Mouse (Mus musculus) thymus, postnatal 4 days (tissue): ENCODE results near the gene Erbb3.
A peak's percentile ranks its signal among the peaks of the same experiment; 100 is the strongest.
"Not testable (repeated sequence)": the region's sequence is repeated elsewhere in the genome, so short reads cannot be mapped to it uniquely, and the experiment has no call there.

Experiments
- DNase-seq: peaks from one replicate; pipeline ENCODE4 v3.0.0; 2021

Erbb3 gene

DNA sequence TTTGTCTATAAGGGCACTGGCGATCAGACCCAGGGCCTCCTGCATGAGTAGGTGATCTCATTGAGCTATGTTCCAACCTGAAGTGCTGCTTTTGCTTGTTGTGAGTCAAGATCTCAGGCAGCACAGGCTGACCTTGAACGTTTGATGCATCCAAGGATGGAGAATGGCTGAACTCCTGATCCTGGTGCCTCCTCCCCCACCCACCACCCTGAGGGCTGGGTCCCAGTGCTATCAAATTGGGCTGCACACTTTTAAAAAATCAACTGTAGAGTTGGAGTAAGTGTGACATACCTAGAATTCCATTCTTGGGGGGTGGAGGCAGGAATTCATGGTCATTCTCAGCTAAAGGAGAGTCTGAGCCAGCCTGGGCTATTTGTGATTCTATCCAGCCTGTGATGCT lies 17.0 kb upstream of the Erbb3 start:
- no peak for DNase-seq

DNA sequence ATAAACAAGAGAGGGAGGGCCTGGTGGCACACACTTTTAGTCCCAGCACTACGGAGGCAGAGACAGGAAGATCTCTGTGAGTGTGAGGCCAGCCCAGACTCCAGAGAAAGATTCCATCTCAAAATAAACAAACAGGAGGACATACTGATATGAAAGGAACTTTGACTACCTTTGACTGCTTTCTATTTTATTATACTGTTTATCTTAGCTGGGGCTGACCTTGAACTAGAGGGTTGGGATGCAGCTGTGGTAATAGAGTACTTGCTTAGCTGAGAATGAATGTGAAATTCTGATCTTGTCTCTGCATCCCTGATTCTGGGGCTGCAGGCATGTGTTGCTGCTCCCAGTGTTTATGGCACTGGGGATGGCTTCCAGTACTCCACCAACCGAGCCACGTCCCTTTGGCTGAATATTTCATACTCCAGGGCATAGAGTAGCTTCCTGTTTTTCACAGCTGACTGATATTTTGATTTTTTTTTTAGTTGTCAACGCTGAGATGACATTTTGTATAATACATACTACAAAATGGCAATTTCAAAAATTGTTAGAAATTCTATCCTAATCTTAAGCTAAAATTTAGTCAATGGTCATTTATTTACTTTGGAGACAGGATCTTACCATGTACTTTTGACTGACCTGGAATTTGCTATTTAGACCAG lies 13.1 kb upstream of the Erbb3 start:
- DNase-seq: no peak

DNA sequence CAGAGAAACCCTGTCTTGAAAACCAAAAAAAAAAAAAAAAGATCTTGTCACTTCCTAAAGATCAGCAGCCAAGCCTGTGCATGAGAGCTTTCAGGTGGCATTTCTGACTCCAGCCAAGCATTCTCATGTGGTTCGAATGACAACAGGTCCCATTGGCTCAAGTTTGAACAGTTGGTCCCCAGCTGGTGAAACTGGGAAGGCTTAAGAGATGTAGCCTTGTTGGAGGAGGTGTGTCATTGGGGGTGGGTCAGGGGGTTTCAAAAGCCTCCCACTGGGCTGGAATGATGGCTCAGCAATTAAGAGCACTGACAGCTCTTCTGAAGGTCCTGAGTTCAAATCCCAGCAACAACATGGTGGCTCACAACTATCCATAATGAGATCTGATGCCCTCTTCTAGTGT lies 12.0 kb upstream of the Erbb3 start:
- DNase-seq: no peak

DNA sequence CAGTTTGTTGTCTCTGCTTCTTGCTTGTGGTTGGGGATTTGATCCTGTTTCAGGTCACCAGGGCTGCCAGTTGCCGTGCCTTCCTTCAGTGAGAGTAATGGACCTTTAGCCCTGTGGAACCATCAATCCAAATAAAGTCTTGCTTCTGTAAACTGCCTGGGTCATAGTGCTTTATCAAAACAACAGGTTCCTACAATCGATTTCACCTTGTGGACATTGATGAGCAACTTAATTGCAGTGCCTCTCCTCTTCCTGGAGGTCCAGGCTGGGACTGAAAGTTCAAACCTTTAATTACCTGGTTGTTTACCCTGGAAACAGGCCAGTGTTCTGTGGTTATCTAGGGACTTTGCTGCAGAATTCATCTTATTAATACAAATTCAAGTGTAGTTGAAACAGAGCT lies 9.0 kb upstream of the Erbb3 start:
- DNase-seq: no peak

DNA sequence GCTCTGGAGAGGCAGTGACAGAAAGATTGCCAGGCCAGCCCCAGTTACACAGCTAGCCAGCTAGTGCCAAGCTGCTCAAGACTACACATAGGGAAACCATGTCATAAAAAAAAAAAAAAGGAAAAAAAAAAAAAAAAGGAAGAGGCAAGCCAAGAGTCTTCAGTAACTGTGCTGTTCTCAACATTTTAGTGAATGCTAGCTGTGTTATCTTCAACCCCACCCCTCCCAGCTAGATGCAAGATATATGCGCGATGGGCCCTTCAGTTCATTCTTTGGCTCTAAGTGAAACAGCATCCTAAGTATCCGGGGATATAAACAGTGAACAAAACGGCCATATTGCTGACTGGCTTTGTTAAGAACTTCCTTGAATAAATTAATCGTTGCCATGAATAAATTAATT lies 3.3 kb upstream of the Erbb3 start:
- DNase-seq: no peak

DNA sequence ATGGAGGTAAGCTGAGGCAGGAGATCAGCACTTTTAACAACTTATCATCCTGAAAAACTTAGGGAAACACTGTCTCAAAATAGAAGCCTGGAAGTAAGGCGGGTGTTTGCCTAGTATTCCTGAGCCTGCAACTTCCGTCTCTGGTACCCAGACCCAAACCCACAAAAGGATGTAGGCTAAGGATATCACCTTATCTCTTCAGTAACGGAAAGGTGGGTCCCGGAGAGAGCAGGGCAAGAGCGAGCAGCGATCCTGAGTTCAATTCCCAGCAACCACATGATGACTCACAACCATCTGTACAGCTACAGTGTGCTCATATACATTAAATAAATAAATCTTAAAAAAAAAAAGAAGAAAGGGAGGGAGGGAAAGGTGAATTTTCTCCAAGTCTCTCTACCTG lies 2.0 kb upstream of the Erbb3 start:
- DNase-seq: no peak

DNA sequence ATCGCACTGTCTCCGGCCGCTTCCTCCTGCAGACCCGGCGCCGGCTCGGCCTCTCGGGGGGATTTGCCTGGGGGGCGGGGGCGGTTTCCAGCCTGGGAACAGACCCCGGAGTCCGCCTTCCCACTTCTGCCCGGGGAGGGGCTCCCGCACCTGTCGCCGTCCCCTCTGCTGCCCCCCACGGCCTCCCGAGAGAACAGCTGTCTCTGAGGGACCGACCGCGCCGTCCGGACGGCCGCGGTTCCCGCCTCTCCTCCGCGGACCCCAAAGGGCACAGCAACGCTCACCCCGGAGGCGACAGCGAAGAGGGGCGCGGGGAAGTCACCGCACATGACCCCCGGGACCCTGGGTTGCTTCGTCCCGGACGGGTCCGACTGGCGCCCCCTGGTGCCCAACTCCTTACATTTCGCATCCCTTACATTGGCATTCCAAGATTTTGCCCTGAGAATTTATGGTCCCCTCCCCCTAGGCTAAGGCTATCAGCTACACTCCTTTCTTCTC lies 790 bp upstream of the Erbb3 start:
- DNase-seq: peak; percentile 84

DNA sequence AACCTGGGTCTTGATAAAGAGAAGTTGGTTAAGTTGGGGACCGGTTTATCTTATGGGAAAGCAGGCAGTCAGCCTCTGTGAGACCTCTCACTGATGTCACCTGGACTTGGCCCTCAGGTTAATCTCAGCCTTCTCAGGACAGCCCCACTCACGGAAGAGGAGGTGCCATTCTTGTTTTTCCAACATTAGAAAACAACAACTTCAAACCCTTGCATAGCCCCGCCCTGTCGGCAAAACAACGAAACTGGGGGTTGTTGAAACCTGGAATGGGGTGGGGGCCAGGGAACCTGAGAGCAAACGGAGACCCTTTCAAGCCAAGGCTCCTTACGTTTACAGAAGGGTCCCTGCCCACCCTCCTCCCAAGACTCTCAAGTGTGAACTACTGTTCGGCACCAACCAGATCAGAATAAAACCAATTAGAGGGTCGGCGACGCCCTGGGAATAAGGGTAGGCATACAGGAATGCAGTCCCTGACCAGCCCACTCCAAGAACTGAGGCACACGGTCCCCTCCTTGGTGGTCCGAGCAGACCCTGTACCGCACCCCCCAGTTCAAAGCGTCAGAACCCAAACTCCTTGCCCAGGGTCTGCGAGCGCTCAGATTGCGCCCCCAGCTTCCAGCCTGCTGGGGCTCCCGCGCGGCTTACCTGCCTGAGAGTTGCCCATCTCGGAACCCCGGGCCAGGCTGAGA lies 533 bp downstream of the Erbb3 start:
- peak; percentile 64 for DNase-seq

DNA sequence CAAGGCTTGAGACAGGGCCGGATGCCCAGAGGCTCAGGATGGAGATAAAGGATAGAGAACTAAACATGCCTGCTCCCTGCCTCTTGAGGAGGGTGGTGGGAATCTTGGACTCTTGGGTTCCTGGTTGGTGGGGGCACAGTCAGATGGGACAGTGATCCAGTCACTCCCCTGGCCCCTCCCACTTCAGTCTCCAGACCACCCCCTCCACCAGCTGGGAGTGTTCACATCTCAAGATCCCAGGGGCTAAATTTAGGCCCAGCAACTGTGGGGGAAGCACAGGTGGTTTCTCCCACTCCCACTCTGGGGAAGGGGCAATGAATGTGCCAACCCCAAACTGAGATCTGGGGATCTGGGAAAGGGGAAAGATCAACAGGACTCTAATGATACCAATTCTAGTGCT lies 1.3 kb downstream of the Erbb3 start:
- DNase-seq: no peak

DNA sequence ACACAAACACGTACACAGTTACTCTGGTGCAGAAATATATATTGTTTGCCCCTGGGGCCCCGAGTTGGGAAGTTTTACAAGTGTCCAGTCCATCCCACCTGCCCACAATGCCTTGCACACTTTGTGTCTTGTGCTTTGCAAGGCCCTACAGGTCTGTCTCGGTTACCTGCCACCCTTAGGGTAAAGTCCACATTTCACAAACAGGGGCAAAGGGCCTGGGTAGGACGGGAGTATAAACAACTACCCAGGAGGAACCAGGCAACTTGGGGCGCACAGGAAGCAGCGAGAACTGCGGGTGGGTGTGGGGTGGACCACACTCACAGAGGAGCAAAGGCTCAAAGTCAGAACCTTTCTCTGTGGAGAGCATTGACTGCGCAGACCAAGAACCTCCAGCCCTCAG lies 1.8 kb downstream of the Erbb3 start:
- peak; percentile 58 for DNase-seq

DNA sequence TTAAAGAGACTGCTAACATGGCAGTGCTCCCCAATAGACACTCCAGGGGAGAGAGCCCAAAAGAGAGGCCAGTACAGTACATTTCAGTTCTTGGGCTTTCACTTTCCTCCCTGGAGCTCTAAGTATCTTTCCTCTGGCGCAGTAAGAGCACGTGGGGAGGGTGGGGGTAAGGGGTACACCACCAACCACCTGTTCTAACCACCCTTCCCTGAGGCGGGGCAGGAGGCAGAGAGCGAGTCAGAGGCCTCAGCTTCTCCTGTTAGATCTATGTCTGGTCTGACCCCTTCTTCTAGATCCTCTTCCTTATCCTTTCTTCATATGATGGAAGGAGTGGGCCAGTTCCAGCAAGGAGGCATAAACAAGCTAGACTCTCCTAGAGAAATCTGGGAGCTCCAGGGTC lies 2.3 kb downstream of the Erbb3 start:
- DNase-seq: peak; percentile 67

DNA sequence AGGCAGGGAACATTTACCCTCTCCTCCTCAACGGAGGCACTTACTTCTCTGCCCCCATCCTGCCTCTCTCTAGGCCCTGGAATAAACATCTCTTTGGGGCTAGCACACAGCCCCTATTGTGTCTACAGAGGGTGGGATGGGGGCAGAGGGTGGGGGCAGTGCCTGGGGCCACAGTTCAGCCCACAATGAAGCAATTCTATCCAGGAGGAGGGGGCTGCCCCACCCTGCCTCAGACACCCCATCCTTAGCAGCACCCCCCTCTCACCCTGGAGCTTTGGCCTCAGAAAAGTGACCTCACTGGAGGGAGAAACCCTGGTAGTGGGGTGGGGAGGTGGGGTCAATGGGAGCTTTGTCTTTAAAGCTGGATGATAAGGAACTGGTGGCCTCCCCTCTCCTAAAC lies 2.9 kb downstream of the Erbb3 start:
- no peak for DNase-seq

DNA sequence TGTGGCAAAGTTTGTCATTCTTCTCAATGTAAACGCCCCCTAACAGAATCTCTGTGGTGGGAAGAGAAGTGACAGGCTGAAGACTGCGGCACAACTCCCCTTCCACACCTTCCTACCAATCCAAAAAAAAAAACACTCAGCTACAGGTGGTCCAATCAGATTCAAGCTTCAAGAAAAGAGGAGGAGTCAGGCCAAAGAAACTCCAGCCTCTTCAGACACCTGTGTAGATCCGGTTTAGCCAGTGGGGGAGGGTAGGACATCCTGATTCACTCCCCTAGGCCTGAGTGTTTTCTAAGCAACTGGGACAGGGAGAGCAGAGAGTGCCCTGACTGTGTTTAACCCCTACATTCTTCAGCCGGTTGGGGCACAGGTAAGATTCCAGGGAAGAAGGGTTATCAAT lies 5.1 kb downstream of the Erbb3 start:
- peak; percentile 32 for DNase-seq

DNA sequence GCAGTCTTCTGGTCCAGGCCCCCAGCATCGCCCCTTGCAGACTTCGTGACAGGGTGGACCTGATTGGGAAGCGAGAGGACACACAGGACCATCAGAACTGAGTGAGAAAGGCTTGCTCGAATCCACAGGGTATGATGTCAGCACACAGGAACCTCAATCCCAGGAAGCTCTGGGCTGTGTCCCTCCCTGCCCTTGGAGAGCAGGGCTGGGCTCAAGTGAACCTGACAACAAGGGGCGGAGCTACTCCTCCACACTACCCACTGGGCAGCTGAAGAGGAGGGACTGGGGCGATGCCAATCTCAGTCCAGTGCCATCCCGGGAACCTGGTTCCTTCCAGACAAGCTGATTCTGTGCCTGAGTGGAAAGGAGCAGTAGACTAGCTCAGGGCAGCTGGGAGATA lies 5.8 kb downstream of the Erbb3 start:
- no peak for DNase-seq

DNA sequence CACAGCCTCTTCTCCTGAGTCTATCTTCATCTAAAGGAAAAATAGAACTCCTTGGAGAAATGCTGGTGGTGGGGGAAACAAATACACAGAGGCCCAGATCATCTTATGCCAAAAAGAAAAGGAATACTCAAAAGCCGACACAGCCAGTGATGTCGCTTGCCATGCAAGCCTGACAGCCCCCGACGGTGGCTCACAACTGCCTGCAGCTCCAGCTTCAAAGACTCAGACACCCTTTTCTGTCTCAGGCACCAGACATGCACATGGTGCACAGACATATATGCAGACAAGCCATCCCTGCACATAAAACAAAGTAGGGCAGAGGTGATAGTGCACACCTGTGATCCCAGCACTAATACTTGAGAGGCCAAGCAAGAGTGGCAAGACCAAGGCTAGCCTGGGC lies 9.7 kb downstream of the Erbb3 start:
- peak; percentile 56 for DNase-seq

DNA sequence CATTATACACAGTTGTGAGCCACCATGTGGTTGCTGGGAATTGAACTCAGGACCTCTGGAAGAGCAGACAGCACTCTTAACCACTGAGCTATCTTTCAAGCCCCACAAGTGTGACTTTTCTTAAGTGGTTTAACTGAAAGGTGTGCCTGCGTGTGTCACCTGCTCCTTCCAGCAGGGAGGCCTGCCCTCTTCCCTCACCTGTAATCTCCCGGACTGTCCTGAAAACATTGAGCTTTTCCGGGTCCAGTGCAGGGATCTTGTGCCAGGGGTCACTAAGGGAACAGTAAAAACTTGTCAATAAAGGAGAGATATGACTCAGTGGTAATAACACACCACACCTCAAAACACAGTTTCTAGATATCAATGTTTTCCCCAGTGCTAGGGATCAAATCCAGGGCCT lies 10.2 kb downstream of the Erbb3 start:
- DNase-seq: no peak

DNA sequence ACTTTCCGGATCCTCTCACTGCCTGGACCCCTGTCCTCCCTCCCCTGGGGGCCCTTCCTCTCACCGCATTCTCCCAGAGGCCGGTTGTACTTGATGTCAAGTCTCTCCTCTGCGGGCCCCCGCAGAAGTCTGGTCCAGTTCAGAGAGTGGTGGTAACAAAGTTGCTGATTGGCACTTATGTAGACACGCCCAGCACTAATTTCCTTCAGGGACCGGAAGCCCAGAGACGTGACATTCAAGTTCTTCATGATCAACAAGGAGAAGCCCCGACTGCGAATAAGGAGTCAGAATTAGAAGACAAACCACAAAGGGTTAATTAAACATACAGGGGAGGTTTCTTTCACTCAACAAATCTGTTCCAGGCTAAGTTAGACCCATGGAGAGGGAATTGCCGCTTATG lies 11.1 kb downstream of the Erbb3 start:
- DNase-seq: no peak

DNA sequence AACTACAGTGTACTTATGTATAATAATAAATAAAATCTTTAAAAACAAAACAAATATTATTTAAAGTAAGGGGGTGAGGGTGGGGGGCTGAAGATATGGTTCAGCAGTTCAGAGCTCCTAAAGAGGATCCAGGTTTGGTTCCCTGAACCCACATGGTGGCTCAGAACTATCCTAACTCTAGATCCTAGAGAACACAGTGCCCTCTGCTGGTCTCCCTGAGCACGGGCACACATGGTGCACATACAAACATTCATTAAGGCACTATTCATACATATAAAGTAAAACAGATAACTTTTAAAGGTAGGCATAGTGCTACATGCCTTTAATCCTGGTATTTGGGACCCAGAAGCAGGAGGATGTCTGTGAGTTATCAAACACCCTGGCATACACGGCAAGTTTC lies 14.4 kb downstream of the Erbb3 start:
- DNase-seq: peak; percentile 41

DNA sequence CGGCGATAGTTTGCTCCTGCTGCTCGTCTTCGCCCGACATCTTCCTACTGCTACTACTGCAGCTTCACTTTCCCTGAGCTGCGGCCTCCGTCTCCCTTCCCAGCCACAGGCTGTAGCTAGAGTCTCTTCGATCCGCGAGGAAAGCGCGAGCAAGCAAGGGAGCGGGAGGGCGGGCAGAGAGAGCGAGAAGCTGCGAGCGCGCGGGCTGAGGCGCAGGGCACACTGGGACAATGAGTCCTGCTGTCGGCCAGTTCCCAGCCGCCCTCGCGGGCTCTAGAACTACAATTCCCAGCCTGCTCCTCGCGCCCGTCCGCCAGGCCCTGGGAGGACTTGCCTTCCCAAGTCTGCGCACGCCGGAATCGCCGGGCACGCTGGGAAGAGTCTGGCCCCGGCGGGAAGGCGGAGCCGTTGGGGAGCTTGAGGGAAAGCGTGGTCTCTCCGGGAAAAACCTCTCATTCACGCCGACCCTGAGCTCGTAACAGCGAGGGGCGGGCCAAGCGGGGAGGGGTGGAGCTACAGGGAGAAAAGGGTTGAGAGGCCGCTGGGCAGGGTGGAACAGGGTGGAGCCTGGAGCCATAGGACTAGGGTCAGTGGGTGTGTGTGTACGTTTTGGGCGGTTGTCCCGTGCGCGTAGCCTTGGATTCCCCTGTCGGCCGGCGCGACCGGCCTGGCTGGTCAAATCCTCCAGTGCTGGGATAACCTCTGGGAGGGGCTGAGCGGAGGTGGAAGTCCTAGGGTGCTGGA lies 23.5 kb downstream of the Erbb3 start, which contains the start of gene Pa2g4:
Gene Pa2g4 (minus strand): TSS at position 200 of the 744 bp plus-strand sequence.
- peak; percentile 95 for DNase-seq

DNA sequence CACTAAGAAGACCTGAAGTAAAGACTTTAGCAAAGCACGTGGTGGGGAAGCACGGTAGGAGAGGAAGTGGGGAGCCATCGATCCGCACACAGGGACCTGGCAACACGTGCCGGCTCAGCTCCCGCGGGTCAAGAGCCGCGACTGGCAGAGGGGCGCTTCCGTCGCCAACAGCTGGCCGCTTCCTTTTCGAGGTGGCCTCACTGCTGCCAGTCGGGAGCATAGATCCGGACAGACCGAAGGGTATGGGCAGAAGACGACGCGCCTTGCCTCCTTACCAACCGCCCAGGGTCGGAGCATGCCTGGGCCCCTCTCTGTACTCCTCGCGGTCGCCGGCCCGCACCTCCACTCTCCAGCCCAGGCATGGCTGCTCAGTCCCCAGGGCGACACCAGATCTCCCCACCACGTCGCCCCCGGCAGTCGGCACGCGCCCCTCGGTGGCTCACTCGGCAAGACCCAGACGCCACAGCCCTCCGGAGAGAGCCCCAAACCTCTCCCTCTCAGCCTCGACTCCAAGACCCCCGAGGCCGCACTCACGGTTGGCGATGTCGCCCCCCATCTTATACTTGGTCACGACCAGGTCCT lies 24.2 kb downstream of the Erbb3 start:
- DNase-seq: no peak

DNA sequence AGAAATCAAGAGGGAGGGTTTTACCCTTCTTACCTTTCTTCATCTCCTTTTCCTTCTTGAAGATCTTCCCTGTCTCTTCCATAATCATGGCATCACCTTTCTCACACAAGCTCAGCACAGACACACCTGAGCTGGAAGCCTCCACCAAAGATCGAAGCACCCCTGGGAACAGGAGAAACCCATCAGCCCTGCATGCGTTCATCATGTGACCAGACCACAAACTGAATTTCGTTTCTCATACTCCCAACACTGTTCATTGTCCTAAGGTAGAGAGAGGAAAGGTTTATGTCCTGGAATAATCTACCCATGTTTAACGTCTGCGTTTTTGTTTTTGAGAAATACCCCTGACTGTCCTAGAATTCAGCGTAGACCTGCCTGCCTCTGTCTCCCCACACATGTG lies 25.9 kb downstream of the Erbb3 start:
- DNase-seq: no peak

DNA sequence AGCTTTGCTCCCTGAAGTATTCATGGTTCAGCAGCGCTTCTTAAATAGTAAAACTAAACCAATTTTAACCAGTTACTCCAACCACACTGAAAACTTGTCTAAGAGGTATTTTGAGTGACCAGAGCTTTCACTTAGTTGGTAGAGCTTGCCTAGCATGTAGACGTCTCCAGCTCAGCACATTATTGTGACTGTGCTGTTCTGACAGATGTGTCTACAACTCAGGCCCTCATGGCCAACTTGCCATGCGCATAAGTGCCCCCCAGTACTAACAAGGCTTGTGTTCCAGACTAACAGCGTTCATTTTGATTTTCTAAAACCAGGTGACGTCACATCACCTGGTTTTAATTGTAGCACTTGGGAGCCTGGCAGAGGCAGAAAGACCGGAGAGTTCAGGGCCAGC lies 32.5 kb downstream of the Erbb3 start:
- DNase-seq: no peak

DNA sequence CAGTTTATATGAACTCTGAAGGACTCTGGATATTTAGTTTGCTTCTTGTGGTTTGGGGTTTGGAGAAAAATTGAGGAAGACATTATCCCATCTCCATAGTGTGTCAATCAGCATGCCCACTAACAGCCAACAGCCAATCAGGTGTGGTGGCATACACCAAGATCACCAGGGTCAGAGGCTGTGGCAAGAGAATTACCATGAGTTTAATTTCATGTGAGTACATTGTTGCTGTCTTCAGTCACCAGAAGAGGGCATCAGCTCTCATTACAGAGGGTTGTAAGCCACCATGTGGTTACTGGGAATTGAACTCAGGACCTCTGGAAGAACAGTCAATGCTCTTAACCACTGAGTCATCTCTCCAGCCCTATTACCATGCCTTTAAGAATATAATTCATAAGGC lies 33.2 kb downstream of the Erbb3 start:
- DNase-seq: no peak

DNA sequence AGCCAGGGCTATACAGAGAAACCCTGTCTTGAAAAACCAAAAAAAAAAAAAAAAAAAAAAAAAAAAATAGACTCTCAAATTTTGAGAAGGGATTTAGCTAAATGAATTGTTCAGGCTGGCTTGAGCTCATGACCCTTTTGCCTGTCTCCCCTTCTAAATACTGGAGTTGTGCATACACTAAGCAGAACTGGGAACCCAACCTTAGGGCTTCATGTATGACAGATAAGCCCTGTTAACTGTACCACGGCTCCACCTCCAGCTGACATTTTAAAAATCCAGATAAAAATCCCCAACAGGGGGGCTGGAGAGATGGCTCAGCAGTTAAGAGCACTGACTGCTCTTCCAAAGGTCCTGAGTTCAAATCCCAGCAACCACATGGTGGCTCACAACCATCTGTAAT lies 33.9 kb downstream of the Erbb3 start:
- DNase-seq: not testable (repeated sequence)
